Mouse (Mus musculus): ENCODE data around the gene Mbd6. TPM values are rescaled to one million over a fixed set of nuclear protein-coding genes. Genes with fewer than 3 reads are reported as not detected.

The Mbd6 gene
- polyA plus RNA-seq, 1 experiment from 2014 or later = 12.6 TPM

GRCm38 (mm10) chr10:127292987-127293538 lies 4.2 kb upstream of the Mbd6 start:
- Histone ChIP-seq H3K27ac (ENCODE audit: low read length) (no peak overlapping the region), H3K36me3 (ENCODE audit: control insufficient read depth, insufficient read depth, low read length) (peaks cover 29% of the 10 kb centered on the region), H3K4me1 (ENCODE audit: control insufficient read depth, insufficient read depth, low read length) (peaks cover 14% of the 10 kb centered on the region), H3K27me3 (ENCODE audit: control insufficient read depth, insufficient read depth, low read depth, low read length) (no peaks in the 10 kb centered on the region), H3K4me3 (ENCODE audit: low read depth, low read length) (no peak overlapping the region), H3K4me2 (ENCODE audit: low read length) (no peak overlapping the region), H3K9me3 (replicated peaks; ENCODE audit: control insufficient read depth, low read length, poor library complexity, severe bottlenecking) (no peaks in the 10 kb centered on the region), H3K9ac (ENCODE audit: low read depth, low read length) (no peak overlapping the region)
- no peak for ATAC-seq
- WGBS = 89% methylated on average over 6 of the region's 6 CpGs

- 38% methylated on average over 5 of the region's 5 CpGs for WGBS
- Histone ChIP-seq H3K4me2 (ENCODE audit: low read length) (peak overlapping the region; percentile 72), H3K27ac (ENCODE audit: low read length) (peak overlapping the region; percentile 96; the same call in 1 of the 2 replicates), H3K27me3 (ENCODE audit: control insufficient read depth, insufficient read depth, low read depth, low read length) (no peaks in the 10 kb centered on the region), H3K36me3 (ENCODE audit: control insufficient read depth, insufficient read depth, low read length) (peaks cover 25% of the 10 kb centered on the region), H3K9me3 (replicated peaks; ENCODE audit: control insufficient read depth, low read length, poor library complexity, severe bottlenecking) (no peaks in the 10 kb centered on the region), H3K4me3 (ENCODE audit: low read depth, low read length) (peak overlapping the region; percentile 63), H3K9ac (ENCODE audit: low read depth, low read length) (peak overlapping the region; percentile 61; the same call in 1 of the 2 replicates), H3K4me1 (ENCODE audit: control insufficient read depth, insufficient read depth, low read length) (peaks cover 24% of the 10 kb centered on the region)
- no peak for ATAC-seq
Observed at GRCm38 (mm10) chr10:127291881-127292638, 3.2 kb upstream of the Mbd6 start.

- H3K4me1 ChIP-seq (ENCODE audit: control insufficient read depth, insufficient read depth, low read length) = peaks cover 32% of the 10 kb centered on the region
- 2% methylated on average over 19 of the region's 19 CpGs for WGBS
- no peaks in the 10 kb centered on the region for H3K27me3 ChIP-seq (ENCODE audit: control insufficient read depth, insufficient read depth, low read depth, low read length)
- peak overlapping the region; percentile 61 for H3K9ac ChIP-seq (ENCODE audit: low read depth, low read length)
- H3K4me3 ChIP-seq (ENCODE audit: low read depth, low read length) = peak overlapping the region; percentile 63
- H3K4me2 ChIP-seq (ENCODE audit: low read length) = peak overlapping the region; percentile 72
- H3K9me3 ChIP-seq (replicated peaks; ENCODE audit: control insufficient read depth, low read length, poor library complexity, severe bottlenecking) = no peaks in the 10 kb centered on the region
- peaks cover 21% of the 10 kb centered on the region for H3K36me3 ChIP-seq (ENCODE audit: control insufficient read depth, insufficient read depth, low read length)
- H3K27ac ChIP-seq (ENCODE audit: low read length) = peak overlapping the region; percentile 96
- peak; percentile 63 for ATAC-seq
Observed at GRCm38 (mm10) chr10:127290930-127291880, 2.4 kb upstream of the Mbd6 start.

- Histone ChIP-seq H3K4me3 (ENCODE audit: low read depth, low read length) (peak overlapping the region; percentile 63), H3K4me2 (ENCODE audit: low read length) (peak overlapping the region; percentile 72), H3K36me3 (ENCODE audit: control insufficient read depth, insufficient read depth, low read length) (peaks cover 18% of the 10 kb centered on the region), H3K27me3 (ENCODE audit: control insufficient read depth, insufficient read depth, low read depth, low read length) (no peaks in the 10 kb centered on the region), H3K4me1 (ENCODE audit: control insufficient read depth, insufficient read depth, low read length) (peaks cover 37% of the 10 kb centered on the region), H3K9me3 (replicated peaks; ENCODE audit: control insufficient read depth, low read length, poor library complexity, severe bottlenecking) (no peaks in the 10 kb centered on the region), H3K9ac (ENCODE audit: low read depth, low read length) (peak overlapping the region; percentile 61), H3K27ac (ENCODE audit: low read length) (peak overlapping the region; percentile 96)
- peak; percentile 92 for ATAC-seq
- WGBS = under 1% methylated on average over 45 of the region's 47 CpGs
Observed at GRCm38 (mm10) chr10:127290307-127290929, 1.6 kb upstream of the Mbd6 start.

- Histone ChIP-seq H3K4me1 (ENCODE audit: control insufficient read depth, insufficient read depth, low read length) (peaks cover 37% of the 10 kb centered on the region), H3K4me2 (ENCODE audit: low read length) (peak overlapping the region; percentile 72), H3K27me3 (ENCODE audit: control insufficient read depth, insufficient read depth, low read depth, low read length) (no peaks in the 10 kb centered on the region), H3K27ac (ENCODE audit: low read length) (peak overlapping the region; percentile 96), H3K9me3 (replicated peaks; ENCODE audit: control insufficient read depth, low read length, poor library complexity, severe bottlenecking) (no peaks in the 10 kb centered on the region), H3K9ac (ENCODE audit: low read depth, low read length) (peak overlapping the region; percentile 81), H3K36me3 (ENCODE audit: control insufficient read depth, insufficient read depth, low read length) (peaks cover 14% of the 10 kb centered on the region), H3K4me3 (ENCODE audit: low read depth, low read length) (peak overlapping the region; percentile 63)
- 1% methylated on average over 15 of the region's 15 CpGs for WGBS
- ATAC-seq = peak; percentile 6; the same call in 1 of the 2 replicates
Observed at GRCm38 (mm10) chr10:127289573-127290191, 864 bp upstream of the Mbd6 start.

GRCm38 (mm10) chr10:127288328-127288799 lies 454 bp downstream of the Mbd6 start:
- Histone ChIP-seq H3K4me2 (ENCODE audit: low read length) (peak overlapping the region; percentile 72), H3K27me3 (ENCODE audit: control insufficient read depth, insufficient read depth, low read depth, low read length) (no peaks in the 10 kb centered on the region), H3K4me3 (ENCODE audit: low read depth, low read length) (peak overlapping the region; percentile 63), H3K36me3 (ENCODE audit: control insufficient read depth, insufficient read depth, low read length) (peaks cover 16% of the 10 kb centered on the region), H3K9me3 (replicated peaks; ENCODE audit: control insufficient read depth, low read length, poor library complexity, severe bottlenecking) (no peaks in the 10 kb centered on the region), H3K9ac (ENCODE audit: low read depth, low read length) (peak overlapping the region; percentile 81), H3K27ac (ENCODE audit: low read length) (peak overlapping the region; percentile 96), H3K4me1 (ENCODE audit: control insufficient read depth, insufficient read depth, low read length) (peaks cover 37% of the 10 kb centered on the region)
- peak; percentile 0; the same call in 1 of the 2 replicates for ATAC-seq
- 0% methylated on average over 15 of the region's 28 CpGs for WGBS

- H3K4me1 ChIP-seq (ENCODE audit: control insufficient read depth, insufficient read depth, low read length) = peaks cover 37% of the 10 kb centered on the region
- peak overlapping the region; percentile 81 for H3K9ac ChIP-seq (ENCODE audit: low read depth, low read length)
- peak overlapping the region; percentile 63 for H3K4me3 ChIP-seq (ENCODE audit: low read depth, low read length)
- peaks cover 19% of the 10 kb centered on the region for H3K36me3 ChIP-seq (ENCODE audit: control insufficient read depth, insufficient read depth, low read length)
- no peak for ATAC-seq
- 0% methylated on average over 3 of the region's 3 CpGs for WGBS
- no peaks in the 10 kb centered on the region for H3K27me3 ChIP-seq (ENCODE audit: control insufficient read depth, insufficient read depth, low read depth, low read length)
- H3K4me2 ChIP-seq (ENCODE audit: low read length) = peak overlapping the region; percentile 72
- H3K9me3 ChIP-seq (replicated peaks; ENCODE audit: control insufficient read depth, low read length, poor library complexity, severe bottlenecking) = no peaks in the 10 kb centered on the region
- H3K27ac ChIP-seq (ENCODE audit: low read length) = peak overlapping the region; percentile 96
Observed at GRCm38 (mm10) chr10:127287936-127288293, 903 bp downstream of the Mbd6 start.

All from midbrain, embryonic 16.5 days (tissue).